In the genomic region with DNA sequence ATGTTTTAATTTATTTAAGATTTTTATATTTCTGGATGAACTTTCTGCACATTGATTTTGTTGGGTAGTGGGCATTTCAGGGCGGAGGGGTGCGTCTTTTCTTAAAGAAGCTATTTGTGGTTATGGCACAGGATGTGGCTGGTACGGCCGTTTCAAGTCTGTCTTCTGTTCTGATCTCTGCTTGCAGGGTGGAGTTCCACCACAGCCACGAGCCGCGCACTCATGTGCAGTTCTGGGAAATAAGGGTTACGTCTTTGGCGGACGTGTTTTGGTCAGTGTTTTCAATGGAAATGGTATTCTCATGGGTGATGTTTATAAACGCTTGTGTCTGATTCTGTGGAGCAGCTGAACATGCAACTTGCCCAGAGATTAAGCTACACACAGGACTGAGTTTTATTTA, we compare ENCODE assay signal across 14 mouse cellular contexts. TPM values are rescaled to one million over a fixed set of nuclear protein-coding genes. Genes with fewer than 3 reads are reported as not detected.
DNase-seq lines count a peak whose midpoint lies in the region; ATAC-seq and TF ChIP-seq lines count a peak whose summit lies in the region.
"Had no signal": no experiment of that assay in that cellular context is flagged by ENCODE, and none has a peak within 500 bp of the region (broad histone marks: within the 10 kb centered on the region; RNA-seq: fewer than 3 reads in every experiment).

No protein-coding gene starts in this region.

- H3K27ac ChIP-seq in embryonic facial prominence, embryonic 14.5 days (replicated peaks; ENCODE audit: low read depth, low read length), result no peak overlapping the region
- H3K27ac ChIP-seq in embryonic facial prominence, embryonic 10.5 days (replicated peaks), result no peak overlapping the region
- H3K27ac ChIP-seq in gastrocnemius, adult 2 months, result no peak overlapping the region
- no peak overlapping the region for H3K27ac ChIP-seq in midbrain, embryonic 10.5 days (replicated peaks)
- H3K27ac ChIP-seq: forebrain, embryonic 12.5 days; neural tube, embryonic 15.5 days had no signal

- no peaks in the 10 kb centered on the region for H3K4me1 ChIP-seq in embryonic facial prominence, embryonic 14.5 days (ENCODE audit: control insufficient read depth, insufficient read depth, low read length)
- H3K4me1 ChIP-seq in embryonic facial prominence, embryonic 10.5 days, result 0 out of 2 replicates have a peak, but pooled peaks cover 2% of the 10 kb centered on the region
- H3K4me1 ChIP-seq in midbrain, embryonic 10.5 days, result no peaks in the 10 kb centered on the region; the same call in 1 of the 2 replicates
- H3K4me1 ChIP-seq: forebrain, embryonic 12.5 days; neural tube, embryonic 15.5 days had no signal

- H3K4me3 ChIP-seq in embryonic facial prominence, embryonic 14.5 days (ENCODE audit: low read depth, low read length), result no peak overlapping the region
- no peak overlapping the region for H3K4me3 ChIP-seq in embryonic facial prominence, embryonic 10.5 days
- H3K4me3 ChIP-seq in gastrocnemius, adult 2 months, result no peak overlapping the region
- H3K4me3 ChIP-seq in midbrain, embryonic 10.5 days, result no peak overlapping the region
- H3K4me3 ChIP-seq: forebrain, embryonic 12.5 days; neural tube, embryonic 15.5 days had no signal

- ATAC-seq in embryonic facial prominence, embryonic 14.5 days (ENCODE audit: low read depth), result no peak
- ATAC-seq in inflammation-experienced regulatory T-cells, adult 6 months, result peak; percentile 99

- intact Hi-C loops in gastrocnemius, adult 2 months (cut with DNase I), result no loop called here
- intact Hi-C loops in left cerebral cortex, postnatal 14 days (cut with DNase I), result no loop called here

- no peak for TF ChIP-seq CTCF in gastrocnemius, adult 2 months (IDR thresholded peaks at IDR 0.05)

- H3K9me3 ChIP-seq in embryonic facial prominence, embryonic 14.5 days (ENCODE audit: control insufficient read depth, low read length), result no peaks in the 10 kb centered on the region
- no peaks in the 10 kb centered on the region for H3K9me3 ChIP-seq in embryonic facial prominence, embryonic 10.5 days
- H3K9me3 ChIP-seq in midbrain, embryonic 10.5 days (replicated peaks), result no peaks in the 10 kb centered on the region
- H3K9me3 ChIP-seq: forebrain, embryonic 12.5 days; neural tube, embryonic 15.5 days had no signal

- no peak overlapping the region for H3K9ac ChIP-seq in embryonic facial prominence, embryonic 14.5 days (ENCODE audit: low read depth, low read length)
- H3K9ac ChIP-seq: forebrain, embryonic 12.5 days; neural tube, embryonic 15.5 days had no signal

- H3K27me3 ChIP-seq in embryonic facial prominence, embryonic 14.5 days (replicated peaks; ENCODE audit: control insufficient read depth, insufficient read depth, low read length), result no peaks in the 10 kb centered on the region
- no peaks in the 10 kb centered on the region for H3K27me3 ChIP-seq in embryonic facial prominence, embryonic 10.5 days (replicated peaks; ENCODE audit: low read depth, poor library complexity, severe bottlenecking)
- H3K27me3 ChIP-seq in midbrain, embryonic 10.5 days (ENCODE audit: low read depth, poor library complexity, severe bottlenecking), result no peaks in the 10 kb centered on the region
- H3K27me3 ChIP-seq: forebrain, embryonic 12.5 days; neural tube, embryonic 15.5 days had no signal

- no peaks in the 10 kb centered on the region for H3K36me3 ChIP-seq in embryonic facial prominence, embryonic 14.5 days (ENCODE audit: control insufficient read depth, insufficient read depth, low read length)
- H3K36me3 ChIP-seq in embryonic facial prominence, embryonic 10.5 days (replicated peaks), result no peaks in the 10 kb centered on the region
- no peaks in the 10 kb centered on the region for H3K36me3 ChIP-seq in midbrain, embryonic 10.5 days
- H3K36me3 ChIP-seq: forebrain, embryonic 12.5 days; neural tube, embryonic 15.5 days had no signal

- peak; percentile 16 for DNase-seq in embryonic facial prominence, embryonic 14.5 days (ENCODE audit: low spot score)
- DNase-seq in embryonic facial prominence, embryonic 10.5 days (ENCODE audit: low spot score), result no peak
- peak; percentile 89 for DNase-seq in naive thymus-derived CD4-positive, alpha-beta T cell, adult 2 months (ENCODE audit: low read depth)
- DNase-seq in thymus, postnatal 25 days, result peak; percentile 62
- no peak for DNase-seq in gastrocnemius, adult 2 months
- no peak for DNase-seq in midbrain, embryonic 10.5 days (ENCODE audit: low spot score)
- no peak for DNase-seq in left cerebral cortex, postnatal 14 days (ENCODE audit: low spot score in 2 of 2)
- DNase-seq: adrenal gland, postnatal 10 days; gastrocnemius, postnatal 36 days; kidney, adult 18-20 months had no signal

- 77% methylated on average over 11 of the region's 11 CpGs for WGBS in embryonic facial prominence, embryonic 14.5 days
- 88% methylated on average over 11 of the region's 11 CpGs for WGBS in embryonic facial prominence, embryonic 10.5 days
- WGBS in midbrain, embryonic 10.5 days, result 90% methylated on average over 11 of the region's 11 CpGs

- no peak overlapping the region for H3K4me2 ChIP-seq in embryonic facial prominence, embryonic 14.5 days (ENCODE audit: low read depth, low read length)
- H3K4me2 ChIP-seq: forebrain, embryonic 12.5 days; neural tube, embryonic 15.5 days had no signal

RNA-seq across cellular contexts. Expression of gene Klhdc1, which starts 16.9 kb away (rescaled TPM):
- polyA plus RNA-seq in embryonic facial prominence, embryonic 14.5 days (2014; fragmentation: Nextera tagmentation; extraction: Ambion mirVana), result 9.0 and 9.8 TPM in 2 replicates
- polyA plus RNA-seq in embryonic facial prominence, embryonic 10.5 days (2016; fragmentation: Nextera tagmentation; extraction: Ambion mirVana), result 1.8 and 4.0 TPM in 2 replicates
- polyA plus RNA-seq in inflammation-experienced regulatory T-cells, adult 6 months (2017; shearing (Covaris generic)), result 10 to 100 TPM; 15.4 to 41.1 (median 25.4) TPM
- total RNA-seq in gastrocnemius, adult 2 months (2021), result 10 to 100 TPM; 18.7 to 24.1 TPM
- polyA plus RNA-seq in midbrain, embryonic 10.5 days (2016; fragmentation: Nextera tagmentation; extraction: Ambion mirVana), result 2.5 and 3.1 TPM in 2 replicates
- 10 to 100 TPM; 17.4 to 21.1 TPM for total RNA-seq in left cerebral cortex, postnatal 14 days (2021)

RNA-seq across cellular contexts. Expression of gene Pole2, which starts 29.8 kb away (rescaled TPM):
- 21.4 and 23.9 TPM in 2 replicates for polyA plus RNA-seq in embryonic facial prominence, embryonic 14.5 days (2014; fragmentation: Nextera tagmentation; extraction: Ambion mirVana)
- polyA plus RNA-seq in embryonic facial prominence, embryonic 10.5 days (2016; fragmentation: Nextera tagmentation; extraction: Ambion mirVana), result 28.8 and 32.0 TPM in 2 replicates
- polyA plus RNA-seq in inflammation-experienced regulatory T-cells, adult 6 months (2017; shearing (Covaris generic)), result 10 to 100 TPM in 1 of 3 experiments, 1 to 10 TPM in 2; 5.1 to 22.6 (median 7.6) TPM
- under 1 TPM; 0.28 to 0.42 TPM for total RNA-seq in gastrocnemius, adult 2 months (2021)
- polyA plus RNA-seq in midbrain, embryonic 10.5 days (2016; fragmentation: Nextera tagmentation; extraction: Ambion mirVana), result 28.8 and 34.5 TPM in 2 replicates
- total RNA-seq in left cerebral cortex, postnatal 14 days (2021), result under 1 TPM; 0.75 to 0.76 TPM

RNA-seq across cellular contexts. Expression of gene Klhdc2, which starts 38.6 kb away (rescaled TPM):
- polyA plus RNA-seq in embryonic facial prominence, embryonic 14.5 days (2014; fragmentation: Nextera tagmentation; extraction: Ambion mirVana), result 124 and 133 TPM in 2 replicates
- polyA plus RNA-seq in embryonic facial prominence, embryonic 10.5 days (2016; fragmentation: Nextera tagmentation; extraction: Ambion mirVana), result 205 and 213 TPM in 2 replicates
- 10 to 100 TPM; 12.0 to 16.0 (median 14.3) TPM for polyA plus RNA-seq in inflammation-experienced regulatory T-cells, adult 6 months (2017; shearing (Covaris generic))
- total RNA-seq in gastrocnemius, adult 2 months (2021), result 100 to 1,000 TPM; 110 to 114 TPM
- polyA plus RNA-seq in midbrain, embryonic 10.5 days (2016; fragmentation: Nextera tagmentation; extraction: Ambion mirVana), result 208 and 218 TPM in 2 replicates
- total RNA-seq in left cerebral cortex, postnatal 14 days (2021), result 100 to 1,000 TPM; 132 to 136 TPM

RNA-seq across cellular contexts. Expression of gene Gm49384, which starts 53.8 kb away (rescaled TPM):
- polyA plus RNA-seq in embryonic facial prominence, embryonic 14.5 days (2014; fragmentation: Nextera tagmentation; extraction: Ambion mirVana), result 18.4 and 19.4 TPM in 2 replicates
- polyA plus RNA-seq in embryonic facial prominence, embryonic 10.5 days (2016; fragmentation: Nextera tagmentation; extraction: Ambion mirVana), result 48.2 and 49.0 TPM in 2 replicates
- 10 to 100 TPM in 1 of 3 experiments, 1 to 10 TPM in 2; 7.9 to 15.2 (median 9.6) TPM for polyA plus RNA-seq in inflammation-experienced regulatory T-cells, adult 6 months (2017; shearing (Covaris generic))
- 1 to 10 TPM; 2.0 to 3.2 TPM for total RNA-seq in gastrocnemius, adult 2 months (2021)
- polyA plus RNA-seq in midbrain, embryonic 10.5 days (2016; fragmentation: Nextera tagmentation; extraction: Ambion mirVana), result 43.8 and 51.4 TPM in 2 replicates
- 1 to 10 TPM; 2.4 to 3.2 TPM for total RNA-seq in left cerebral cortex, postnatal 14 days (2021)
- polyA plus RNA-seq: small intestine, adult 2 months had no signal

RNA-seq across cellular contexts. Expression of gene Dnaaf2, which starts 59.6 kb away (rescaled TPM):
- 5.5 and 6.0 TPM in 2 replicates for polyA plus RNA-seq in embryonic facial prominence, embryonic 14.5 days (2014; fragmentation: Nextera tagmentation; extraction: Ambion mirVana)
- polyA plus RNA-seq in embryonic facial prominence, embryonic 10.5 days (2016; fragmentation: Nextera tagmentation; extraction: Ambion mirVana), result 15.4 and 17.0 TPM in 2 replicates
- 1 to 10 TPM; 4.7 to 5.4 (median 4.7) TPM for polyA plus RNA-seq in inflammation-experienced regulatory T-cells, adult 6 months (2017; shearing (Covaris generic))
- total RNA-seq in gastrocnemius, adult 2 months (2021), result under 1 TPM; 0.38 to 0.64 TPM
- polyA plus RNA-seq in midbrain, embryonic 10.5 days (2016; fragmentation: Nextera tagmentation; extraction: Ambion mirVana), result 17.0 TPM in 2 replicates
- total RNA-seq in left cerebral cortex, postnatal 14 days (2021), result 1 to 10 TPM; 1.8 to 2.0 TPM

Comparison
In these comparisons a context has a peak if more than half of its experiments do, and no peak if none do; other contexts are left out.
1. DNase-seq: peak in embryonic facial prominence, embryonic 14.5 days (single experiment), naive thymus-derived CD4-positive, alpha-beta T cell, adult 2 months (single experiment) and thymus, postnatal 25 days (single experiment); none in embryonic facial prominence, embryonic 10.5 days (single experiment), gastrocnemius, adult 2 months (single experiment), midbrain, embryonic 10.5 days (single experiment) and left cerebral cortex, postnatal 14 days (0 of 2).